Mouse (Mus musculus) cortical plate, adult 2 months (tissue): ENCODE measurements around the gene Aldh2. TPM values are rescaled to one million over a fixed set of nuclear protein-coding genes. Genes with fewer than 3 reads are reported as not detected.

Experiments
- H3K27ac ChIP-seq: fragments of 200-500 bp; 2 replicates; pipeline ENCODE4 v1.5.1; 2012; ENCODE audit warnings: low read length, control low read depth, inconsistent platforms; ENCODE audit not compliant: insufficient read depth
- H3K4me1 ChIP-seq: fragments of 200-500 bp; 2 replicates; pipeline ENCODE4 v1.6.1; 2011; ENCODE audit warnings: low read length; ENCODE audit not compliant: control insufficient read depth, insufficient read depth
- H3K4me3 ChIP-seq: fragments of 200-500 bp; 2 replicates; pipeline ENCODE4 v1.5.1; 2011; ENCODE audit warnings: mild to moderate bottlenecking, low read length, control low read depth; ENCODE audit not compliant: insufficient read depth
- CTCF ChIP-seq: fragments of 200-500 bp; IDR thresholded peaks from 2 replicates; pipeline ENCODE4 v1.5.1; 2011; ENCODE audit warnings: mild to moderate bottlenecking, control low read depth, low read length; ENCODE audit not compliant: insufficient read depth; ENCODE audit errors: extremely low read depth
- POLR2A ChIP-seq: fragments of 200-500 bp; IDR thresholded peaks from 2 replicates; pipeline ENCODE4 v1.6.1; 2011; ENCODE audit warnings: mild to moderate bottlenecking, low read length, control low read depth; ENCODE audit not compliant: insufficient read depth; ENCODE audit errors: extremely low read depth
- polyA plus RNA-seq: library from polyadenylated mRNA; depleted of rRNA; stranded (reverse); fragments of >200 nt; gene quantifications from 2 replicates; pipeline ENCODE4 v1.2.3, GENCODE M21; 2012

Aldh2 gene
- polyA plus RNA-seq, 1 experiment: 198 TPM

- H3K4me1 ChIP-seq: no peaks in the 10 kb centered on the region
- H3K27ac ChIP-seq: no peak overlapping the region
- H3K4me3 ChIP-seq: no peak overlapping the region
- TF ChIP-seq POLR2A: no peak
- no peak for TF ChIP-seq CTCF
Observed at GRCm38 (mm10) chr5:121562436-121562835, 31.2 kb downstream of the Aldh2 start.

- Histone ChIP-seq H3K4me1 (peaks cover 2% of the 10 kb centered on the region; the same call in 1 of the 2 replicates), H3K27ac (no peak overlapping the region), H3K4me3 (no peak overlapping the region)
- TF ChIP-seq POLR2A (no peak), CTCF (no peak)
Observed at GRCm38 (mm10) chr5:121549196-121549595, 44.4 kb downstream of the Aldh2 start.

- peaks cover 4% of the 10 kb centered on the region; the same call in 1 of the 2 replicates for H3K4me1 ChIP-seq
Observed at GRCm38 (mm10) chr5:121547084-121547483, 46.5 kb downstream of the Aldh2 start.

GRCm38 (mm10) chr5:121546530-121546895 is 47.1 kb downstream of the Aldh2 start:
- Histone ChIP-seq H3K4me3 (peak overlapping the region; percentile 50; the same call in 1 of the 2 replicates), H3K4me1 (peaks cover 4% of the 10 kb centered on the region; the same call in 1 of the 2 replicates), H3K27ac (no peak overlapping the region)
- TF ChIP-seq CTCF (peak; percentile 56), POLR2A (no peak)

More at GRCm38 (mm10) chr5:121547084-121547483, 46.5 kb downstream of the Aldh2 start:
- TF ChIP-seq POLR2A: no peak
- no peak for TF ChIP-seq CTCF
- Histone ChIP-seq H3K27ac (no peak overlapping the region), H3K4me3 (no peak overlapping the region)

GRCm38 (mm10) chr5:121545793-121546529 is 47.7 kb downstream of the Aldh2 start, which contains the start of gene Mapkapk5:
Mapkapk5 (minus strand) TSS chr5:121545905.
- H3K4me3 ChIP-seq: peak within 1 kb of the TSS; percentile 50
- peaks cover 4% of the 10 kb centered on the region; the same call in 1 of the 2 replicates for H3K4me1 ChIP-seq
- TF ChIP-seq POLR2A (peak; percentile 88), CTCF (no peak)
- peak within 1 kb of the TSS; percentile 68 for H3K27ac ChIP-seq

GRCm38 (mm10) chr5:121544910-121545792 is 48.5 kb downstream of the Aldh2 start, which contains the start of the genes Adam1a and Gm42878:
Adam1a (minus strand) TSS chr5:121545482.
Gm42878 (minus strand) TSS chr5:121545482.
- Histone ChIP-seq H3K4me1 (peaks cover 4% of the 10 kb centered on the region; the same call in 1 of the 2 replicates), H3K4me3 (peak within 1 kb of the TSS; percentile 50), H3K27ac (peak within 1 kb of the TSS; percentile 68)
- TF ChIP-seq POLR2A (no peak), CTCF (no peak)

- TF ChIP-seq CTCF: no peak
- TF ChIP-seq POLR2A: no peak
- Histone ChIP-seq H3K27ac (no peak overlapping the region), H3K4me1 (peaks cover 4% of the 10 kb centered on the region; the same call in 1 of the 2 replicates), H3K4me3 (no peak overlapping the region)
Observed at GRCm38 (mm10) chr5:121543370-121543769, 50.3 kb downstream of the Aldh2 start.

GRCm38 (mm10) chr5:121541235-121541634 is 52.4 kb downstream of the Aldh2 start:
- no peak overlapping the region for H3K27ac ChIP-seq
- peaks cover 4% of the 10 kb centered on the region; the same call in 1 of the 2 replicates for H3K4me1 ChIP-seq
- no peak overlapping the region for H3K4me3 ChIP-seq
- TF ChIP-seq POLR2A (no peak), CTCF (peak; percentile 22; the same call in 1 of the 2 replicates)

- no peak overlapping the region for H3K27ac ChIP-seq
- H3K4me3 ChIP-seq: no peak overlapping the region
- TF ChIP-seq CTCF (no peak), POLR2A (no peak)
- peaks cover 4% of the 10 kb centered on the region; the same call in 1 of the 2 replicates for H3K4me1 ChIP-seq
Observed at GRCm38 (mm10) chr5:121540066-121540465, 53.6 kb downstream of the Aldh2 start.
